Mouse (Mus musculus): ENCODE results near the gene Acvr1b. TPM values are rescaled to one million over a fixed set of nuclear protein-coding genes. Genes with fewer than 3 reads are reported as not detected.
A peak's percentile ranks its signal among the peaks of the same experiment; 100 is the strongest.

Gene Acvr1b
- total RNA-seq, 2 experiments from 2014 or later: 18.5 to 19.9 TPM

- no peak for DNase-seq (ENCODE audit: low spot score in 2 of 2)
These were observed 23.1 kb downstream of the Acvr1b start for GRCm38 (mm10) chr15:101196961-101197360.

- no peak for DNase-seq (ENCODE audit: low spot score in 2 of 2)
These were observed 23.8 kb downstream of the Acvr1b start for GRCm38 (mm10) chr15:101197497-101198179.

GRCm38 (mm10) chr15:101198218-101198617, 24.4 kb downstream of the Acvr1b start:
- DNase-seq (ENCODE audit: low spot score in 2 of 2): peak in 1 of 2 experiments; percentile 64

- DNase-seq (ENCODE audit: low spot score in 2 of 2): no peak
These were observed 25.0 kb downstream of the Acvr1b start for GRCm38 (mm10) chr15:101198850-101199249.

GRCm38 (mm10) chr15:101200777-101201295, 27.0 kb downstream of the Acvr1b start:
- DNase-seq (ENCODE audit: low spot score in 2 of 2): no peak

GRCm38 (mm10) chr15:101201414-101201813, 27.5 kb downstream of the Acvr1b start:
- no peak for DNase-seq (ENCODE audit: low spot score in 2 of 2)

- no peak for DNase-seq (ENCODE audit: low spot score in 2 of 2)
These were observed 29.8 kb downstream of the Acvr1b start for GRCm38 (mm10) chr15:101203673-101204072.

GRCm38 (mm10) chr15:101204781-101205180, 30.9 kb downstream of the Acvr1b start:
- DNase-seq (ENCODE audit: low spot score in 2 of 2): no peak

GRCm38 (mm10) chr15:101210228-101210627, 36.4 kb downstream of the Acvr1b start:
- DNase-seq (ENCODE audit: low spot score in 2 of 2): peak in 1 of 2 experiments; percentile 51

- no peak for DNase-seq (ENCODE audit: low spot score in 2 of 2)
These were observed 37.2 kb downstream of the Acvr1b start for GRCm38 (mm10) chr15:101210998-101211613.

GRCm38 (mm10) chr15:101212435-101212834, 38.6 kb downstream of the Acvr1b start:
- no peak for DNase-seq (ENCODE audit: low spot score in 2 of 2)

GRCm38 (mm10) chr15:101215136-101215535, 41.3 kb downstream of the Acvr1b start:
- no peak for DNase-seq (ENCODE audit: low spot score in 2 of 2)

GRCm38 (mm10) chr15:101216036-101216435, 42.2 kb downstream of the Acvr1b start:
- DNase-seq (ENCODE audit: low spot score in 2 of 2): no peak

- no peak for DNase-seq (ENCODE audit: low spot score in 2 of 2)
These were observed 47.0 kb downstream of the Acvr1b start for GRCm38 (mm10) chr15:101220905-101221297.

- peak; percentile 79 to 84 for DNase-seq (ENCODE audit: low spot score in 2 of 2)
These were observed 47.6 kb downstream of the Acvr1b start for GRCm38 (mm10) chr15:101221298-101222104.

- DNase-seq (ENCODE audit: low spot score in 2 of 2): no peak
These were observed 49.1 kb downstream of the Acvr1b start for GRCm38 (mm10) chr15:101222897-101223482.

- no peak for DNase-seq (ENCODE audit: low spot score in 2 of 2)
These were observed 49.7 kb downstream of the Acvr1b start for GRCm38 (mm10) chr15:101223596-101223995.

- peak; percentile 75 to 84 for DNase-seq (ENCODE audit: low spot score in 2 of 2)
These were observed 50.4 kb downstream of the Acvr1b start, which contains the start of gene Grasp for GRCm38 (mm10) chr15:101224006-101224906. Gene Grasp (plus strand): TSS chr15:101224188.

GRCm38 (mm10) chr15:101224977-101225376, 51.1 kb downstream of the Acvr1b start:
- DNase-seq (ENCODE audit: low spot score in 2 of 2): no peak

- DNase-seq (ENCODE audit: low spot score in 2 of 2): no peak
These were observed 54.1 kb downstream of the Acvr1b start for GRCm38 (mm10) chr15:101227971-101228370.
